Mouse (Mus musculus): Measurements from ENCODE around the gene Tmed1. TPM values are rescaled to one million over a fixed set of nuclear protein-coding genes. Genes with fewer than 3 reads are reported as not detected.
A peak's percentile ranks its signal among the peaks of the same experiment; 100 is the strongest.
"Not testable (repeated sequence)": the region's sequence is repeated elsewhere in the genome, so short reads cannot be mapped to it uniquely, and the experiment has no call there.

Tmed1 gene
- polyA plus RNA-seq, 1 experiment = 32.1 TPM

DNA sequence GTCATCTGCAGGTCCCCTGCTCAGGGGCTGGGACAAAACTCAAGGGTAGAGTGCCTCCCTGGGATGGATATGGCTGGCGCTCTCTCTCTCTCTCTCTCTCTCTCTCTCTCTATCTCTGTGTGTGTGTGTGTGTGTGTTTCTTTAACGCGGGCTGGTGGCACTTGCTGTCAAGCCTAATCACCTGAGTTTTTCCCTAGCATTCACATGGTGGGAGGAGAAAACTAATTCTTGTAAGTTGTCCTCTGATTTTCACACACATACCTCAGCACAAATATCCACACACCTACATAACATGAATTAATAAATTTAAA, 16.5 kb upstream of the Tmed1 start:
- H3K4me3 ChIP-seq (ENCODE audit: insufficient read depth, low read length) = no peak overlapping the region
- H3K4me1 ChIP-seq (ENCODE audit: control insufficient read depth, insufficient read depth, low read length) = no peaks in the 10 kb centered on the region
- no peak overlapping the region for H3K27ac ChIP-seq (ENCODE audit: insufficient read depth, low read length)

DNA sequence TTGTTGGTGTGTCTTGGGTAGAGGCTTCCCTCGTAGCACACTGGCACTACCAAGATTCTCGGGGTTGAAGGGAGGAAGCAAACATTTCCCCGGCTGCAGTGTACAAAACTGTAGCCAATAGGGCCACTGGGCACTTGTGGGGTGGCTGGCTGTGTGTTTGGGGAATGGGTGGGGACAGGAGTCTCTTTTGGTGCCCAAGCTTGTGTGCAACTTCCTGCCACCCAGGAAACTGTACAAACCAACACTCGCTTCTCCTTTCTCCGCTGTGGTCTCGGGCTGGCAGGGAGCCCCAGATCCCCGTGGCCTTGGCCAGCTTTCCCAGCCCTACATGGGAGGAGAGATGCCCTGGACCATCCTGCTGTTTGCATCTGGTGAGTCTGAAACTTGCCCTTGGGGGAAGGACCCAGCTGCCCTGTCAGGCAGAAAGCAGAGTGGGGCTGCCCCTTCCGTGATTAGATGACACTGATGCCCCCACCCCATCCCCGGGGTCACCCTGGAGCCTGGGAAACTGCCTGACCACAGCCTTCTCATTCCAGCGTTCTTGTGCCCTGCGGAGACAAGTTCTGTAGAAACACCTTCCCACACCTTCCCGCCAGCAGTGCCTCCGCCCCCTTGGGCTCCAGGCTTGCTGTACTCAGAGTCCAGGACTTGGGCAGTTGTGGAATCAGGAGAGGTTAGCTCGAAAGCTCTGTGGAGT, 16.0 kb upstream of the Tmed1 start, which contains the start of gene AB124611:
TSS of gene AB124611 (plus strand) at position 240 of the 697 bp plus-strand sequence.
- H3K4me1 ChIP-seq (ENCODE audit: control insufficient read depth, insufficient read depth, low read length) = no peaks in the 10 kb centered on the region
- H3K4me3 ChIP-seq (ENCODE audit: insufficient read depth, low read length) = no peak within 1 kb of the TSS
- H3K27ac ChIP-seq (ENCODE audit: insufficient read depth, low read length) = no peak within 1 kb of the TSS
- TF ChIP-seq CTCF (IDR thresholded peaks at IDR 0.05; ENCODE audit: borderline replicate concordance, insufficient read depth, low read length) (no peak), POLR2A (IDR thresholded peaks at IDR 0.05; ENCODE audit: low read depth, low read length) (no peak)

More for the DNA sequence above, 16.5 kb upstream of the Tmed1 start:
- TF ChIP-seq CTCF (IDR thresholded peaks at IDR 0.05; ENCODE audit: borderline replicate concordance, insufficient read depth, low read length) = no peak
- no peak for TF ChIP-seq POLR2A (IDR thresholded peaks at IDR 0.05; ENCODE audit: low read depth, low read length)

DNA sequence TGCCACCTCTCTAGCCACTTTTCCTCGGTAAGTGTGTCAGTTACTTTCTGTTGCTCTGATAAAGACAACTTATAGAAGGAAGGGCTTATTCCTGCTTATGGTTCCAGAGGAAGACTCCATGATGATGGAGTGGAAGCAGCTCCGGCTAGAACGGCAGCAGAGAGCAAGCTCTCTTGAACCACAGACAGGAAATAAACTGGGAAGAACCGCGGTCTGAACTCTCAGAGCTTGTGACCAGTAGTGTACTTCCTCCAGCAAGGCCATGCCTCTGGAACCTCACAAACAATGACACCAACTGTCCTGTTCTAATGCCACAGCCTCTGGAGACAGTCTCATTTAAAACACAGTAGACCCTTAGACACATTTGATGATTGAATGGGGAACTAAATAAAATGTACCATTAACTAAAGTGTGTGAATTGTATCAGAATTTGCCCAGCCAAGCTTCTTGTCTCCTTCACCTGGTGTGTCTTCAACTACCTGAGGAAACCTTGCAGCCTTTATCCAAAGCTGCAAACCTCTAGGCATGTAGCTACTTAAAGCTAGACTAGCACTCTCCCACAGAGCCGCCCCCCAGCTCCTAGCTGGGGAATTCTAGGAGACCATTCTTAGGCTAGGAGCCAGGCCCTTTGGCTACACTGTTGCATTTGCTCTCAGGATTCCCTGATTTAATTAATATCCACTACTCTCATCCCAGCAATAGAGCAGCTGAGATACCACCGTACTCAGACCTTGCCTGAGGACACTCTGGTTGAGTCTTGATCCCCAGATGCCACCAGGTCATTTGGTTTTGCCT, 15.3 kb upstream of the Tmed1 start:
- Histone ChIP-seq H3K4me1 (ENCODE audit: control insufficient read depth, insufficient read depth, low read length) (no peaks in the 10 kb centered on the region), H3K27ac (ENCODE audit: insufficient read depth, low read length) (no peak overlapping the region), H3K4me3 (ENCODE audit: insufficient read depth, low read length) (no peak overlapping the region)
- TF ChIP-seq CTCF (IDR thresholded peaks at IDR 0.05; ENCODE audit: borderline replicate concordance, insufficient read depth, low read length) = no peak
- TF ChIP-seq POLR2A (IDR thresholded peaks at IDR 0.05; ENCODE audit: low read depth, low read length) = no peak

DNA sequence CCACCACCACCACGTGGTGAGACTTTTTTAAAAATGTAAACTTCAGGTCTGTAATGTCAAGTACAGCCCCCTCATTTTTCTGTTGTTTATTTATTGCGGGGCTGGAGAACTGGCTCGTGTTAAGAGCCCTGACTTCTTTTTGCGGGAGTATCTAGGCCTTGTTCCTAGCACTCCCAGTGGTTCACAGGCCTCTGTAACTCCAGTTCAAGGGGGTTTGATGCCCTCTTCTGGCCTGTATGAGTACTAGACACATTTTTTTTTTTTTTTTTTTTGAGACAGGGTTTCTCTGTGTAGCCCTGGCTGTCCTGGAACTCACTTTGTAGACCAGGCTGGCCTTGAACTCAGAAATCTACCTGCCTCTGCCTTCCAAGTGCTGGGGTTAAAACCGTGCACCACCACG, 8.6 kb upstream of the Tmed1 start:
- H3K4me3 ChIP-seq (ENCODE audit: insufficient read depth, low read length); H3K27ac ChIP-seq (ENCODE audit: insufficient read depth, low read length); H3K4me1 ChIP-seq (ENCODE audit: control insufficient read depth, insufficient read depth, low read length): not testable (repeated sequence)

DNA sequence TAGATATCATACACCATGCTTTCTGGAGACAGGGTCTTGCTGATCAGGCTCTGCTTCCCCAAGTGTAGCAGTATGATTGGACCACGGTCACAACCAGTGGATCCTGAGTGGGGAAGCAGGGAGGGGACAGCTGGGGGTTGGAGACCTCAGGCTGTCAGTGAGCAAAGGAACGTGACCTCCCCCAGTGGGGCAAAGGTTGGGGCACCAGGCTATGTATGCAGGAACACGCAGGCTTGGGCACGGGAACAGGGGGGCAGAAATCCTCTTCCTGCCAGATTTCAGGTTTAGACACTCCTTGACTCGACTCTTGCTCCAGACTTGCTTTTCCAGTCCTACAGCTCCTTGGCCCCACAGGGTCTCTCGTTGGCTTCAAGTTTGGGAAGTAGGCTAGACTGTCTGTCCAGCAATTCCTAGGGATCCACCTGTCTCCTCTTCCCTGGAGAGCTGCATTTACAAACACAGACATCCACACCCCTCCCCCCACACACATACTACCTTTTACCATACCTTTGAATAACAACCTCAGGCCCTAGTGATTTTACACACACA, 8.0 kb upstream of the Tmed1 start:
- Histone ChIP-seq H3K4me3 (ENCODE audit: insufficient read depth, low read length) (no peak overlapping the region), H3K4me1 (ENCODE audit: control insufficient read depth, insufficient read depth, low read length) (no peaks in the 10 kb centered on the region), H3K27ac (ENCODE audit: insufficient read depth, low read length) (no peak overlapping the region)
- TF ChIP-seq POLR2A (IDR thresholded peaks at IDR 0.05; ENCODE audit: low read depth, low read length) = no peak
- no peak for TF ChIP-seq CTCF (IDR thresholded peaks at IDR 0.05; ENCODE audit: borderline replicate concordance, insufficient read depth, low read length)

DNA sequence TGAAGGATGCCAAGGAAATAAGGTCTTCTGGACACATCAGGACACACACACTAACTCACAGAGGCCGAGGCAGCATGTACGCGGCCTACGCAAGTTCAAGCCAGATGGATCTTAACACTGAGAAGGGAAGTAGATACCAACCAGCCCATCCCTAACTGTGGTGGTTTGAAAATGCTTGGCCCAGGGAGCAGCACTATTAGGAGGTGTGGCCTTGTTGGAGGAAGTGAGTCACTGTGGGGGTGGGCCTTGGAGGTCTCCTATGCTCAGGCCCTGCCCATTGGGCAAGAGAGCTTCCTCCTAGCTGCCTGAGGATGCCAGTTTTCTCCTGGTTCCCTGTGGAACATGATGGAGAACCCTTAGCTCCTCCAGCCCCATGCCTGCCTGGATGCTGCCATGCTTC, 3.4 kb upstream of the Tmed1 start:
- no peak for TF ChIP-seq POLR2A (IDR thresholded peaks at IDR 0.05; ENCODE audit: low read depth, low read length)
- no peak for TF ChIP-seq CTCF (IDR thresholded peaks at IDR 0.05; ENCODE audit: borderline replicate concordance, insufficient read depth, low read length)
- no peak overlapping the region for H3K4me3 ChIP-seq (ENCODE audit: insufficient read depth, low read length)
- H3K4me1 ChIP-seq (ENCODE audit: control insufficient read depth, insufficient read depth, low read length) = peaks cover 5% of the 10 kb centered on the region
- no peak overlapping the region for H3K27ac ChIP-seq (ENCODE audit: insufficient read depth, low read length)

DNA sequence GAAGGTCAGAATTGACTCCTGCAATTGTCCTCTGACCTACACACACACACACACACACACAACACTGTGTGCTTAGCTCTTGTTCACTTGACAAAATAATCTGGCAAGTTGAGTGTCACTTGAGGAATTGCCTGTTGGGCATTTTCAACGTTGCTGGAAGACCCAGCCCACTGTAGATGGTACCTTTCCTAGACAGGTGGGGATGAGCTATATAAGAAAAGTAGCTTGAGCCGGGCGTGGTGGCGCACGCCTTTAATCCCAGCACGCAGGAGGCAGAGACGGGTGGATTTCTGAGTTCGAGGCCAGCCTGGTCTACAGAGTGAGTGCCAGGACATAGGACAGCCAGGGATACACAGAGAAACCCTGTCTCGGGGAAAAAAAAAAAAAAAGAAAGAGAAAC, 1.0 kb upstream of the Tmed1 start:
- TF ChIP-seq CTCF (IDR thresholded peaks at IDR 0.05; ENCODE audit: borderline replicate concordance, insufficient read depth, low read length) = no peak
- no peak for TF ChIP-seq POLR2A (IDR thresholded peaks at IDR 0.05; ENCODE audit: low read depth, low read length)
- Histone ChIP-seq H3K27ac (ENCODE audit: insufficient read depth, low read length) (no peak overlapping the region), H3K4me3 (ENCODE audit: insufficient read depth, low read length) (peak overlapping the region; percentile 58), H3K4me1 (ENCODE audit: control insufficient read depth, insufficient read depth, low read length) (peaks cover 5% of the 10 kb centered on the region)

DNA sequence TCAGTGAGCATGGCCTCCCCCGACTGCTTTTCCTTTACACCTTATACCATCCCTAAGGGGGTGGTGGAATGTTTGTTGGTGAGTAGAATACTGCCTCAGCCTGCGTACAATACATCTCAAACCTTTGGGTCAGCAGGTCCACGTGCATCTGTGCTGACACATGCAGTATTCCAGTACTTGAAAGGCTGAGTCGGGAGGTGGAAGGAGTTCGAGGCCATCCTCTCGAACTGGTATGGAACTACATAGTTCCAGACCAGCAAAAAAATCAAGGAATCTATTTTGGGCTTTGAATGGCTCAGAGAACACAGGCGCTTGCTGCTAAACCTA, 600 bp upstream of the Tmed1 start:
- Histone ChIP-seq H3K27ac (ENCODE audit: insufficient read depth, low read length) (0 out of 2 replicates have a peak overlapping the region, but pooled peaks have one; percentile 96), H3K4me3 (ENCODE audit: insufficient read depth, low read length) (peak overlapping the region; percentile 58), H3K4me1 (ENCODE audit: control insufficient read depth, insufficient read depth, low read length) (peaks cover 5% of the 10 kb centered on the region)
- TF ChIP-seq CTCF (IDR thresholded peaks at IDR 0.05; ENCODE audit: borderline replicate concordance, insufficient read depth, low read length) = no peak
- TF ChIP-seq POLR2A (IDR thresholded peaks at IDR 0.05; ENCODE audit: low read depth, low read length) = no peak

DNA sequence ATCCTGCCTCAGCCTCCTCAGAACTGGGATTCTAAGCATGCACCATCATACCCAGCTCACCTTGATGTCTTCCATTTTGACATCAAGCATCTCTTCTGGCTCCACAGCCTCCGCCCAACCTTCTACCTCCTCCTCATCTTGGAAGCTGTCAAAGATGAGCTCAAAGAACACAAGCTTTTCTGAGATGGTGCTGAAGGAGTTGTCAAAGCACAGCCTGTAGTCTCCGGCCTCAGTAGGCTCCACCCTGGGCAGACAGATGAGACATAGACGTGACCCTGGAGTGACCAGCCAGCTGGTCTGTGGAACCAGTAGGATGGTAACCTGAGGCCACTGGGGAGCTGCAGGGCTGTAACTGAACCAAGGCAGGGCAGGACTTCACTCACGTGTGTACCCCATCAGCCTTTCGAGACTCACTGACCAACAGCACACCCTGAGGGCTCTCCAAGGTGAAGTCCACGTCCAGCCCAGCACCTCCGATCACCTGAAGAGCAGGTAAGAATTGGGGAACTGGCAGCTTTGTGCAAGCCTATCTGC, 1.1 kb downstream of the Tmed1 start:
- TF ChIP-seq CTCF (IDR thresholded peaks at IDR 0.05; ENCODE audit: borderline replicate concordance, insufficient read depth, low read length) (no peak), POLR2A (IDR thresholded peaks at IDR 0.05; ENCODE audit: low read depth, low read length) (no peak)
- Histone ChIP-seq H3K4me3 (ENCODE audit: insufficient read depth, low read length) (peak overlapping the region; percentile 58), H3K4me1 (ENCODE audit: control insufficient read depth, insufficient read depth, low read length) (peaks cover 5% of the 10 kb centered on the region), H3K27ac (ENCODE audit: insufficient read depth, low read length) (no peak overlapping the region)

All from embryonic fibroblast, embryonic 13.5 days (primary cell).